Mouse (Mus musculus): ENCODE measurements around the gene Cd6. TPM values are rescaled to one million over a fixed set of nuclear protein-coding genes. Genes with fewer than 3 reads are reported as not detected.

The Cd6 gene
- total RNA-seq, 2 experiments from 2014 or later, result 0.13 TPM; not detected in 1

Other genes starting within 250 kb of the Cd6 start
- 100 to 1,000 TPM; 114 to 129 TPM for gene Ddb1, start 224.7 kb downstream of the Cd6 start, total RNA-seq (2021)
- 1 to 10 TPM; 4.2 to 5.1 TPM for gene Tkfc, start 224.4 kb downstream of the Cd6 start, total RNA-seq (2021)
- gene Vwce, start 195.8 kb downstream of the Cd6 start, total RNA-seq (2021), result under 1 TPM in 1 of 2 experiments, not detected in 1; 0.08 TPM
- not detected for gene Pga5, start 152.0 kb downstream of the Cd6 start, total RNA-seq (2021)
- gene Vps37c, start 141.3 kb downstream of the Cd6 start, total RNA-seq (2021), result 10 to 100 TPM; 23.9 to 26.2 TPM
- under 1 TPM in 1 of 2 experiments, not detected in 1; 0.19 TPM for gene Cd5, start 91.1 kb downstream of the Cd6 start, total RNA-seq (2021)
- under 1 TPM; 0.38 to 0.67 TPM for gene Slc15a3, start 9.7 kb upstream of the Cd6 start, total RNA-seq (2021)
- gene Tmem132a, start 39.9 kb upstream of the Cd6 start, total RNA-seq (2021), result 1 to 10 TPM; 5.8 to 8.4 TPM
- 100 to 1,000 TPM; 190 to 210 TPM for gene Tmem109, start 51.9 kb upstream of the Cd6 start, total RNA-seq (2021)
- 100 to 1,000 TPM; 149 to 172 TPM for gene Prpf19, start 65.2 kb upstream of the Cd6 start, total RNA-seq (2021)
- not detected for gene Zp1, start 90.6 kb upstream of the Cd6 start, total RNA-seq (2021)
- not detected for gene Ptgdr2, start 107.1 kb upstream of the Cd6 start, total RNA-seq (2021)
- 10 to 100 TPM; 10.5 to 15.5 TPM for gene Ccdc86, start 119.2 kb upstream of the Cd6 start, total RNA-seq (2021)
- gene Ms4a10, start 144.6 kb upstream of the Cd6 start, total RNA-seq (2021), result not detected
- not detected for gene Ms4a15, start 163.2 kb upstream of the Cd6 start, total RNA-seq (2021)
- not detected for gene Ms4a18, start 188.0 kb upstream of the Cd6 start, total RNA-seq (2021)